Mouse (Mus musculus) ES-E14 (cell line): ENCODE results near the gene Shld2. TPM values are rescaled to one million over a fixed set of nuclear protein-coding genes. Genes with fewer than 3 reads are reported as not detected.

ENCODE experiments used
- DNase-seq: peaks from one replicate; pipeline ENCODE4 v3.0.0-alpha.2; 2013; ENCODE audit warnings: low read depth, low spot score
- H3K27ac ChIP-seq: 2 replicates; pipeline ENCODE4 v1.5.1; 2012; ENCODE audit warnings: low read depth, mild to moderate bottlenecking, low read length, moderate library complexity, mixed read lengths; ENCODE audit not compliant: poor library complexity, insufficient read depth, severe bottlenecking
- H3K36me3 ChIP-seq: 2 replicates; pipeline ENCODE4 v1.6.1; 2012; ENCODE audit warnings: mild to moderate bottlenecking, low read length, moderate library complexity, mixed read lengths; ENCODE audit not compliant: control insufficient read depth, poor library complexity, insufficient read depth, severe bottlenecking
- H3K4me1 ChIP-seq, 2 experiments: fragments of 150-350 bp in 1 of 2; sonication (generic) in 1 of 2; 2 replicates each; pipeline ENCODE4 v1.6.1; 2012; ENCODE audit warnings: low read length in 2 of 2, mild to moderate bottlenecking in 1 of 2, mixed read lengths in 1 of 2; ENCODE audit not compliant: control insufficient read depth in 2 of 2, insufficient read depth in 2 of 2, poor library complexity in 1 of 2
- H3K4me3 ChIP-seq, 2 experiments: fragments of 150-350 bp in 1 of 2; sonication (generic) in 1 of 2; 2 replicates each; pipeline ENCODE4 v1.5.1; 2012; ENCODE audit warnings: low read length in 2 of 2, low read depth in 1 of 2, mild to moderate bottlenecking in 1 of 2, mixed read lengths in 1 of 2; ENCODE audit not compliant: insufficient read depth in 1 of 2, poor library complexity in 1 of 2, severe bottlenecking in 1 of 2
- H3K9ac ChIP-seq: 2 replicates; pipeline ENCODE4 v1.6.1; 2012; ENCODE audit warnings: low read depth, mild to moderate bottlenecking, low read length, mixed read lengths; ENCODE audit not compliant: poor library complexity, insufficient read depth, severe bottlenecking
- H3K9me3 ChIP-seq: fragments of 150-350 bp; sonication (generic); 2 replicates; pipeline ENCODE4 v1.6.1; 2012; ENCODE audit warnings: low read depth, mild to moderate bottlenecking, low read length; ENCODE audit not compliant: control insufficient read depth, insufficient read depth
- CHD2 ChIP-seq: IDR thresholded peaks from 2 replicates; pipeline ENCODE4 v1.6.1; 2014; ENCODE audit warnings: mild to moderate bottlenecking, low read depth, low read length, inconsistent platforms
- HCFC1 ChIP-seq: IDR thresholded peaks from 2 replicates; pipeline ENCODE4 v1.6.1; 2012; ENCODE audit warnings: low read length, inconsistent platforms, borderline replicate concordance; ENCODE audit not compliant: insufficient read depth
- MAFK ChIP-seq: IDR thresholded peaks from 2 replicates; pipeline ENCODE4 v1.6.1; 2014; ENCODE audit warnings: mild to moderate bottlenecking, low read depth, low read length, inconsistent platforms; ENCODE audit not compliant: insufficient read depth
- ZC3H11A ChIP-seq: IDR thresholded peaks from 2 replicates; pipeline ENCODE4 v1.6.1; 2012; ENCODE audit warnings: low read depth, mild to moderate bottlenecking, inconsistent platforms, low read length, borderline replicate concordance
- ZNF384 ChIP-seq: IDR thresholded peaks from 2 replicates; pipeline ENCODE4 v1.6.1; 2012; ENCODE audit warnings: low read depth, low read length, inconsistent platforms
- in situ Hi-C, 2 experiments: fragments of 600-800 bp; cut with MboI; formaldehyde crosslinking; loops; one replicate each; pipeline ENCODE4 v1.15.1; 2025; ENCODE audit warnings: low sequenced_read_pairs in 2 of 2, inconsistent platforms in 1 of 2; ENCODE audit not compliant: unreplicated experiment in 2 of 2
- total RNA-seq: library from RNA; depleted of rRNA; stranded (reverse); fragments of 300-350 nt; gene quantifications from 2 replicates; pipeline ENCODE4 v1.2.3, GENCODE M21; 2012; rRNA removed

Gene Shld2
- 10.8 and 14.8 TPM in 2 replicates for total RNA-seq

DNA sequence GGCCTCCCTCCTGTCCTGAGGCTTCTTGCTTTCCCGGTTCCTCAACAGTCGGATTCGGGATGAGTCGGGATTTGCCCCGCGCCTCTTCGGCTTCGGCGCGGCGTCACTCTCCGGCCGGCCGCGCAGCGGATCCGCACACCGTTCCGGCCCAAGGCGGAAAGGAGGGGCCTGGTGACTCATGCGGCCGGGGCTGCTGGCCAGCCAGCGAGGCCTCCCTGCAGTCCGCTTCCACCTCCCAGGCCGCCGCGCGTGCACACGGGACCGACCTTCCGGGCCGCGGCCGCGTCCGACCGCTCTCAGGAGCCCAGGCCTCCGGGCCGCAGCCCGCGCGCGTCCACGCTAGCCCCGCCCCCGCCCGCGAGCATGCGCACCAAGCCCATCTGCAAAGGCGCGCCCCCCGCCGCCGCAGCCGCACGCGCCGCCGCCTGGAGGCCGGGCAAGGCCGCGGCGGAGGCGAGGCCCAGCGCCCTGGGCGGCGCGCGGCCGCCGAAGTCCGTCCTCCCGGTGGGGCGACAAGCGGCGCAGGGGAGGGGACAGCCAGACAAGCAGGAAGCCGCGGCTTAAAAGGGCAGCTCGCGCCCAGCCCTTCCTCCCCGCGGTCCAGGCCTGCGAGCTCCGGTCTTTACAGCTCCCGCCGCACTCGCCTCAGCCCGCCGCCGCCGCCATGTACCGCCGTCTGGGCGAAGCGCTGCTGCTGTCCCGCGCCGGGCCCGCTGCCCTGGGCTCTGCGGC, at the start of gene Shld2, which contains the start of gene Glud1:
Shld2 (minus strand) TSS at position 260 of the 732 bp plus-strand sequence.
Glud1 (plus strand) TSS at position 494 of the 732 bp plus-strand sequence.
- Histone ChIP-seq H3K36me3 (peaks cover 5% of the 10 kb centered on the region), H3K9me3 (no peaks in the 10 kb centered on the region), H3K4me3 (peak within 1 kb of the TSS; percentile 82 to 100), H3K9ac (peak within 1 kb of the TSS; percentile 89), H3K27ac (peak within 1 kb of the TSS; percentile 75), H3K4me1 (peaks cover 2 to 27% of the 10 kb centered on the region in 2 experiments)
- TF ChIP-seq ZNF384 (no peak), HCFC1 (no peak), ZC3H11A (no peak), CHD2 (no peak), MAFK (no peak)
- in situ Hi-C loops = no loop called here
- DNase-seq = peak; percentile 80

GRCm38 (mm10) chr14:34359676-34360244, 49.5 kb upstream of the Shld2 start:
- peak overlapping the region in 1 of 2 experiments; percentile 34; a peak in 1 of 4 replicates for H3K4me3 ChIP-seq
- peak overlapping the region; percentile 72; the same call in 1 of the 2 replicates for H3K9ac ChIP-seq
- DNase-seq = peak; percentile 88
- H3K27ac ChIP-seq = peak overlapping the region; percentile 97
- no peaks in the 10 kb centered on the region for H3K9me3 ChIP-seq
- peak; percentile 44; the same call in 1 of the 2 replicates for TF ChIP-seq MAFK
- TF ChIP-seq HCFC1 = no peak
- 0 out of 2 replicates have a peak, but pooled peaks have one; percentile 53 for TF ChIP-seq CHD2
- TF ChIP-seq ZC3H11A = no peak
- TF ChIP-seq ZNF384 = peak; percentile 98
- no peaks in the 10 kb centered on the region; the same call in 1 of the 2 replicates for H3K36me3 ChIP-seq
- in situ Hi-C loops = no loop called here
- H3K4me1 ChIP-seq = peaks cover 19 to 42% of the 10 kb centered on the region in 2 experiments

GRCm38 (mm10) chr14:34357671-34358455, 47.6 kb upstream of the Shld2 start:
- no peak for DNase-seq
- Histone ChIP-seq H3K27ac (peak overlapping the region; percentile 96), H3K36me3 (no peaks in the 10 kb centered on the region; the same call in 1 of the 2 replicates), H3K4me1 (peaks cover 25 to 51% of the 10 kb centered on the region in 2 experiments), H3K9me3 (no peaks in the 10 kb centered on the region), H3K4me3 (no peak overlapping the region), H3K9ac (peak overlapping the region; percentile 72; the same call in 1 of the 2 replicates)
- in situ Hi-C loops = no loop called here
- TF ChIP-seq ZC3H11A = no peak
- no peak for TF ChIP-seq HCFC1
- no peak for TF ChIP-seq MAFK
- no peak for TF ChIP-seq CHD2
- no peak for TF ChIP-seq ZNF384

GRCm38 (mm10) chr14:34355301-34355700, 45.0 kb upstream of the Shld2 start, which contains the start of gene Fam25c:
Gene Fam25c, minus strand, starts transcription at chr14:34355433.
- no peak for DNase-seq
- Histone ChIP-seq H3K9me3 (no peaks in the 10 kb centered on the region), H3K4me1 (peaks cover 23 to 56% of the 10 kb centered on the region in 2 experiments), H3K4me3 (peak within 1 kb of the TSS in 1 of 2 experiments; percentile 20; a peak in 2 of 4 replicates), H3K27ac (peak within 1 kb of the TSS; percentile 72), H3K36me3 (no peaks in the 10 kb centered on the region; the same call in 1 of the 2 replicates), H3K9ac (peak within 1 kb of the TSS; percentile 72; the same call in 1 of the 2 replicates)
- no peak for TF ChIP-seq HCFC1
- no peak for TF ChIP-seq ZNF384
- TF ChIP-seq ZC3H11A = no peak
- TF ChIP-seq MAFK = no peak
- no peak for TF ChIP-seq CHD2
- in situ Hi-C loops = no loop called here
